Mouse (Mus musculus): ENCODE data around the gene Reg4. TPM values are rescaled to one million over a fixed set of nuclear protein-coding genes. Genes with fewer than 3 reads are reported as not detected.

Reg4 gene
- polyA plus RNA-seq, 1 experiment from 2014 or later = not detected

DNA sequence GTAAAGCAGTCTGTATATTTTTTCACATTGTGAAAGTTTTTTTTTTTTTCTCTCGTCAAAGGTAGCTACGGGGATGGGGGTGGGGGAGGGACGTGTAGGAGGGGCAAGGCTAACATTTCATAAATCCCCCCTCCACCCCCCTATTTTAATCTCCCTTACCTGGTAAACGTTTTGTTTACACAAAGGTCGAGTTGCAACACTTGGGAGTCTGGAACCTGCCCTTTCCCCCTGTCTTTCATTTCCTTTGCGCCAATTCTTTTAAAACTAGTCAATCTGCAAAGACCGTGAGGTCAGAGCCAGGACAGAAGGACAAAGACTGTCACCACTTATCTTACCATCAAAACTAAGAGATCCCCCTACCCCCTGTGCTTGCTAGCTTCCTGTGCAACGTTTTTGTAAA is 23.9 kb downstream of the Reg4 start:
- Histone ChIP-seq H3K4me1 (ENCODE audit: control insufficient read depth, insufficient read depth, low read length) (no peaks in the 10 kb centered on the region; the same call in 1 of the 2 replicates), H3K4me2 (ENCODE audit: low read length) (no peak overlapping the region), H3K9ac (ENCODE audit: low read length) (peak overlapping the region; percentile 13; the same call in 1 of the 2 replicates), H3K27ac (ENCODE audit: low read depth, low read length) (no peak overlapping the region), H3K4me3 (ENCODE audit: low read depth, low read length) (no peak overlapping the region), H3K36me3 (ENCODE audit: control insufficient read depth, insufficient read depth, low read length) (no peaks in the 10 kb centered on the region), H3K9me3 (replicated peaks; ENCODE audit: control insufficient read depth, low read length) (no peaks in the 10 kb centered on the region; the same call in 1 of the 2 replicates), H3K27me3 (replicated peaks; ENCODE audit: control insufficient read depth, insufficient read depth, low read length) (no peaks in the 10 kb centered on the region)
- ATAC-seq = no peak
- no peak for DNase-seq (ENCODE audit: low spot score)
- WGBS = 14% methylated on average over 8 of the region's 8 CpGs

DNA sequence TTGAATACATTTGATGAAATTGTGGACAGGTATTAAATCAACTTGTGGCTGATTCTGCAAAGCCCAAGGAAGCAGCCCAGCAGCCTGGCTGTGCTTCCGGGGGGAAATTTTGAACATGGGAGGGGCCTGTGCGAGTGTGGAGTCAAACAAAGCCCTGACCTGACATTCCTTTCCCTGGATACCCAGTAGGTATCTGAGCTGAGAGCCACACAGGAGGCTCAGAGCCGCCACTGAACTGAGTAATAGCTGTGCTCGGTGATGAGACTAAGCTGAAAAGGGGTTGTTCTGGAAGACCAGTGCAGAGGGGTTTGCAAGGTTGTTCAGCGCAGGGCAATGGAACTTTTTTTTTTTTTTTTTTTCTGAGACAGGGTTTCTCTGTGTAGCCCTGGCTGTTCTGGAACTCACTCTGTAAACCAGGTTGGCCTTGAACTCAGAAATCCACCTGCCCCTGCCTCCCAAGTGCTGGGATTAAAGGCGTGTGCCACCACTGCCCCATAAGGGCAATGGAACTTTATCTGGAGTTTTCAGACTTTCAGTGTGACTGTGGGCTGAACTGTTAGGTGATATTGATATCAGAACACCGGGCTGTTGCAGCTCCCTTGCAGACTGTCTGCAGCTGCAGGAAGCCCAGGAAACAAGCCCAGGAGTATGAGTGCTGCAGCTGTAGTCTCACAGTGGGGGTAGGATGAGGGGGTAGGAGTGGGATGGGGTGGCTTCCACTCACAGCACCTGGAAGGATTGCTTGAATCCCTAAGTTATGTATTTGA is 25.2 kb downstream of the Reg4 start:
- Histone ChIP-seq H3K9me3 (replicated peaks; ENCODE audit: control insufficient read depth, low read length) (no peaks in the 10 kb centered on the region; the same call in 1 of the 2 replicates), H3K4me1 (ENCODE audit: control insufficient read depth, insufficient read depth, low read length) (no peaks in the 10 kb centered on the region; the same call in 1 of the 2 replicates), H3K27ac (ENCODE audit: low read depth, low read length) (no peak overlapping the region), H3K36me3 (ENCODE audit: control insufficient read depth, insufficient read depth, low read length) (no peaks in the 10 kb centered on the region), H3K27me3 (replicated peaks; ENCODE audit: control insufficient read depth, insufficient read depth, low read length) (no peaks in the 10 kb centered on the region), H3K4me3 (ENCODE audit: low read depth, low read length) (no peak overlapping the region), H3K9ac (ENCODE audit: low read length) (no peak overlapping the region), H3K4me2 (ENCODE audit: low read length) (no peak overlapping the region)
- no peak for DNase-seq (ENCODE audit: low spot score)
- 45% methylated on average over 7 of the region's 7 CpGs for WGBS
- ATAC-seq = no peak

DNA sequence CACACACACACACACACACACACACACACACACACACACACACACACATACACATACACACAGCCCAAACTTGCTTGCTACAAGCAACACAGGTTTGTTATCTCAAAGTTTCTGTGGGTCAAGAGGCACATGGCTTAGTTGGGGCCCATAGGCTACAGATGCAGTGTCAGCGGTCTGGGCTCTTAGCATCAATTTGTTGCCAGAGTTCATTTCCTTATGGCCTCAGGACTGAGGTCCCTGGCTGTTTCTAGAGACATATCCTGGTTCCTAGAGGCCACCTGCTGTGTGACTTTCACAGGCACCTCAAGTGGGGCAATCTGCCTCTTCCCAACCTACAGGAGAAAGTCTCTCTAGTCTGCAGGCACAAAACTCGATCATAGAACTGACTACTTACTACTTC is 27.4 kb downstream of the Reg4 start:
- Histone ChIP-seq H3K27me3 (replicated peaks; ENCODE audit: control insufficient read depth, insufficient read depth, low read length) (no peaks in the 10 kb centered on the region), H3K4me2 (ENCODE audit: low read length) (no peak overlapping the region), H3K9me3 (replicated peaks; ENCODE audit: control insufficient read depth, low read length) (no peaks in the 10 kb centered on the region; the same call in 1 of the 2 replicates), H3K4me1 (ENCODE audit: control insufficient read depth, insufficient read depth, low read length) (no peaks in the 10 kb centered on the region; the same call in 1 of the 2 replicates), H3K27ac (ENCODE audit: low read depth, low read length) (no peak overlapping the region), H3K4me3 (ENCODE audit: low read depth, low read length) (no peak overlapping the region), H3K9ac (ENCODE audit: low read length) (no peak overlapping the region), H3K36me3 (ENCODE audit: control insufficient read depth, insufficient read depth, low read length) (no peaks in the 10 kb centered on the region)
- no peak for ATAC-seq
- DNase-seq (ENCODE audit: low spot score) = no peak
- whole genome bisulfite sequencing = 90% methylated on average over 2 of the region's 2 CpGs

DNA sequence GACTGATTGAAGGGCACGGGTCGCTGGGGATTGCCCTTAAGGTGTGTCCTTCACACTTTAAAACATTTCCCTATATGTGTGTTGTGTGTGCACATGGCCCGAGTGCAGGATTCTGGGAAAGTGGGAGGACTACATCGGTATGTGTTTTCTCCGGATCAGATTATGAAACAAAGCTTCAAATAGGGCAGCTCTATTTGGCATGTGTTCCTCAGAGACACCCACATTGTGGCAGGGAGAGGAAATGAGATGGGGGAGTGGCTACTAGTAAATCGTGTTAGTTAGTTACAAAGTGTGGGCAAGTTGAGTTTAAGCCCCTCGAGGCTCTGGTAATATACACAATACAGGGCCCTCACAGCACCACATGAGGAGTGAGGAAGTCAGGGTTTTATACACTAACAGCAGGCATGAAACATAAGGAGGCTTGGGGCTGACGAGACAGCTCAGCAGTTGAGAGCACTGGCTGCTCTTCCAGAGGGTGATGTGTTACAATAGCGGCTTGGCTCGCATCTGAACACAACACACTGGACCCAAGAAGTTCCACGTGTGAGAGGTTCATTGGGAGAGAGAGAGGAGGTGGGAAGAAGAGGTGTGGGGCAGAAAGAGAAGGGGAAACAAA is 28.0 kb downstream of the Reg4 start:
- ATAC-seq = no peak
- 83% methylated on average over 11 of the region's 11 CpGs for WGBS

DNA sequence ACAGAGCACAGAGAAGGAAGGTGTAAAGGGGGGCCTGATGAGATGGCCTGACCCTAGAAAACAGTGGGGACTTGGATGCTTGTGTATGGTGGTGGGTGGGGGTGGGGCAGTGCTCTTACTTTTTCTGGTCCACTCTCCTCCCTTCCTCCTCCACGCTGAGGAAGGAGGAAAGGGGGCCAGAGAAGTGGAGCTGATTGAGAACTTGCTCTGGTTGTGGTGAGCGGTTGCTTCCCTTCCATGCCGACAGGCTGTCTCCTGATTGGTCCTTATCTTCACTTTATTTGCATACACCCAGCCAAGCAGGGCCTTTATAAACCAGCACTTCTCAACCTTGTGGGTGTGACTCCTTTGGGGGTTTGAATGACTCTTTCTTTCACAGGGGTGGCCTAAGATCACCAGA is 32.1 kb downstream of the Reg4 start:
- Histone ChIP-seq H3K27me3 (replicated peaks; ENCODE audit: control insufficient read depth, insufficient read depth, low read length) (no peaks in the 10 kb centered on the region), H3K4me3 (ENCODE audit: low read depth, low read length) (no peak overlapping the region), H3K9me3 (replicated peaks; ENCODE audit: control insufficient read depth, low read length) (no peaks in the 10 kb centered on the region), H3K4me2 (ENCODE audit: low read length) (no peak overlapping the region), H3K36me3 (ENCODE audit: control insufficient read depth, insufficient read depth, low read length) (no peaks in the 10 kb centered on the region), H3K27ac (ENCODE audit: low read depth, low read length) (no peak overlapping the region), H3K9ac (ENCODE audit: low read length) (no peak overlapping the region), H3K4me1 (ENCODE audit: control insufficient read depth, insufficient read depth, low read length) (no peaks in the 10 kb centered on the region)
- ATAC-seq = no peak
- WGBS = 93% methylated on average over 3 of the region's 3 CpGs
- DNase-seq (ENCODE audit: low spot score) = no peak

More for the DNA sequence above, 28.0 kb downstream of the Reg4 start:
- H3K9me3 ChIP-seq (replicated peaks; ENCODE audit: control insufficient read depth, low read length) = no peaks in the 10 kb centered on the region; the same call in 1 of the 2 replicates
- no peak for DNase-seq (ENCODE audit: low spot score)
- H3K4me1 ChIP-seq (ENCODE audit: control insufficient read depth, insufficient read depth, low read length) = no peaks in the 10 kb centered on the region; the same call in 1 of the 2 replicates
- no peak overlapping the region for H3K27ac ChIP-seq (ENCODE audit: low read depth, low read length)
- H3K9ac ChIP-seq (ENCODE audit: low read length) = no peak overlapping the region
- no peak overlapping the region for H3K4me2 ChIP-seq (ENCODE audit: low read length)
- no peaks in the 10 kb centered on the region for H3K36me3 ChIP-seq (ENCODE audit: control insufficient read depth, insufficient read depth, low read length)
- no peak overlapping the region for H3K4me3 ChIP-seq (ENCODE audit: low read depth, low read length)
- H3K27me3 ChIP-seq (replicated peaks; ENCODE audit: control insufficient read depth, insufficient read depth, low read length) = no peaks in the 10 kb centered on the region

DNA sequence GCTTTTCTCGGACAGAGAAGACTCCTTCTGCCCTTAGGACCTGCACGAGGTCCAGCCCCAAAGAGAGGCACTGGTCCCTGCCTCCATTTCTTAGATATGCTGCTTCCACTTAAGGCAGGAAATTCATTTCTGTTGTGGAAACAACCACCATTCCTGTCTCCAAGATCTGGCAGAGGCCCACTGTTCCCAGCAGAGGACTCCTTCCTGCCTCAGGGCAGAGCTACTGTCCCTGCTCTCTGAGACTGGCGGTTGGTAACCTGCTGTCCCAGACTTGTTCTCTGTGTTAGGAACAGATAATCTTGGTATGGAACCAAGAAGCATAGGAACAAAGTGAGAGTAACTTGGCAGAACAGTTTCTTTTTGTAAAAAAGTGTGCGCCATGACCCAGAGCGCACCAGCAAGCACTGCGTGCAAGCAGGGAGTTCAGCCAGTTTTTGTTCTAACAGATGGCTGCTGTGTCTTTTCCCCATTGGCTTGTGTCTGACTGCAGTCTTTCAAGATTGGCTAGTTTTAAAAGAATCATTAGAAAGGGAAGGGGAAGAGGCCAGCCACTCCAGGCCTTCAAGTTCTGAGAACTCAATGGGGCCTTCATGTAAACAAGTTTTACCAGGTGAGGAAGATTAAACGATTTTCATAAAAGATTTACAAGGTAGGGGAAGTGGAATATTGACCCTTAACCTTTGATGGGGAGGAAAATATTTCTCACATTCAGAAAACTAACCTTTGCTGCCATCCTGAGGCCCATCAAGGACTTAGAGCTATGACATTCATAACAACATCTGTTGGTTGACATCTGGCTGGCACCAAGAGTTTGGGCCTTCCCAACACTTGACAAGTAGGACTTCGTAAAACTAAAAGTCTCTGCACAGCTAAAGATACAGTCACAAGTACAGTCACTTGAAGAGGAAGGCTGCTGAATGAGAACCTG is 33.0 kb downstream of the Reg4 start:
- Histone ChIP-seq H3K4me2 (ENCODE audit: low read length) (no peak overlapping the region), H3K4me1 (ENCODE audit: control insufficient read depth, insufficient read depth, low read length) (no peaks in the 10 kb centered on the region), H3K27ac (ENCODE audit: low read depth, low read length) (no peak overlapping the region), H3K4me3 (ENCODE audit: low read depth, low read length) (no peak overlapping the region), H3K27me3 (replicated peaks; ENCODE audit: control insufficient read depth, insufficient read depth, low read length) (no peaks in the 10 kb centered on the region), H3K9me3 (replicated peaks; ENCODE audit: control insufficient read depth, low read length) (no peaks in the 10 kb centered on the region), H3K9ac (ENCODE audit: low read length) (no peak overlapping the region), H3K36me3 (ENCODE audit: control insufficient read depth, insufficient read depth, low read length) (no peaks in the 10 kb centered on the region)
- no peak for DNase-seq (ENCODE audit: low spot score)
- WGBS = 88% methylated on average over 8 of the region's 8 CpGs
- ATAC-seq = no peak

DNA sequence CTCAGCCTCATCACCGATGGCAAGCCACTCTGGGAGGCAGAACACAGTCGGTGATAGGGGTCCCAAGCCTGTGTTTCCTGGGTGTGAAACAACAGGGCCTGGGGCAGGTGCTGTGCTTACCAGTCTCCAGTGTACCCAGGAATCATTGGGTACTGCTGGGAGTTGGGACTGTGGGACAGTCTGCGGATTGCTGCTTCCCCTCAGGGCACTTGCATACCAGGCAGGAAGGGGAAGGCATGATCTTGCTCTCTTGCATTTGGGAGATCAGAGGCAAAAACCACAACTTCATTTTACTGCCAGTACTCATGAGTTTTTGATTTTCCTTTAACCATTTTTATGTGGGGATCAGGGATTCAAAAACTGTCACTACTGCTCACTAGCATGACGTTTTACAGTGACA is 36.8 kb downstream of the Reg4 start:
- no peak overlapping the region for H3K4me2 ChIP-seq (ENCODE audit: low read length)
- H3K27ac ChIP-seq (ENCODE audit: low read depth, low read length) = no peak overlapping the region
- H3K9ac ChIP-seq (ENCODE audit: low read length) = no peak overlapping the region
- no peaks in the 10 kb centered on the region for H3K36me3 ChIP-seq (ENCODE audit: control insufficient read depth, insufficient read depth, low read length)
- H3K27me3 ChIP-seq (replicated peaks; ENCODE audit: control insufficient read depth, insufficient read depth, low read length) = no peaks in the 10 kb centered on the region
- no peaks in the 10 kb centered on the region for H3K4me1 ChIP-seq (ENCODE audit: control insufficient read depth, insufficient read depth, low read length)
- no peak for DNase-seq (ENCODE audit: low spot score)
- no peaks in the 10 kb centered on the region for H3K9me3 ChIP-seq (replicated peaks; ENCODE audit: control insufficient read depth, low read length)
- 94% methylated on average over 4 of the region's 4 CpGs for WGBS
- no peak for ATAC-seq
- H3K4me3 ChIP-seq (ENCODE audit: low read depth, low read length) = no peak overlapping the region

DNA sequence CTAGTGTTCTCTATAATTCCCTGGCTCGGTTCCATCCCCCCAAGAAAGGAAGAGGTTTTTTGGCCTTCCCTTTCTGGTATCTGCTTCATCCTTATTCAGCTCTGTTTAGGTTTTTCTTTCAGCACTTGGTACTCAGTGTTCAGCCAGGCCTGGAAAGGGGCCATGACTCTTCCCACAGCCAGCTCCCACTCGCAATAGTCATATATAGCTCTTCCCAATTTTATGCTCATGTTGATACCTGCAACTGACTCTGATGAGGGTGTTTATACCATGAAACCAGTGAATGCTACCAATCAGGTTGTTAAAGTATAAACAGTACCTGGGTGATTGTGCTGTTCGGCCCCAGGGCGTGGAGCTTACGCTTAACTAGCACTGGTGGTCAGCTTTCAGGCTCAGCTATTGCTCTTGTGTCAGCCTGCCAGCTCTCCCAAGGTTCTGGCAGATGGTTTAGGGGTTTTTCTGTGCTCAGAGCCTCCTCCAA is 37.4 kb downstream of the Reg4 start:
- WGBS = 89% methylated on average over 5 of the region's 5 CpGs
- H3K9ac ChIP-seq (ENCODE audit: low read length) = no peak overlapping the region
- DNase-seq (ENCODE audit: low spot score) = no peak
- no peaks in the 10 kb centered on the region for H3K27me3 ChIP-seq (replicated peaks; ENCODE audit: control insufficient read depth, insufficient read depth, low read length)
- H3K9me3 ChIP-seq (replicated peaks; ENCODE audit: control insufficient read depth, low read length) = no peaks in the 10 kb centered on the region
- no peaks in the 10 kb centered on the region for H3K36me3 ChIP-seq (ENCODE audit: control insufficient read depth, insufficient read depth, low read length)
- no peak overlapping the region for H3K4me3 ChIP-seq (ENCODE audit: low read depth, low read length)
- ATAC-seq = no peak
- no peak overlapping the region for H3K4me2 ChIP-seq (ENCODE audit: low read length)
- no peak overlapping the region for H3K27ac ChIP-seq (ENCODE audit: low read depth, low read length)
- H3K4me1 ChIP-seq (ENCODE audit: control insufficient read depth, insufficient read depth, low read length) = no peaks in the 10 kb centered on the region

Data from forebrain, embryonic 14.5 days (tissue).